Mouse (Mus musculus) c-Kit-negative CD71-positive TER-119-positive erythroid progenitor cells, embryonic 14.5 days (primary cell): ENCODE data around the gene Dnajb7.

ENCODE experiments used
- DNase-seq: peaks from one replicate; pipeline ENCODE4 v3.0.0-alpha.2; 2013; ENCODE audit warnings: low read depth, low spot score

Dnajb7 gene

GRCm38 (mm10) chr15:81365246-81365645 lies 42.9 kb downstream of the Dnajb7 start:
- no peak for DNase-seq

DNA sequence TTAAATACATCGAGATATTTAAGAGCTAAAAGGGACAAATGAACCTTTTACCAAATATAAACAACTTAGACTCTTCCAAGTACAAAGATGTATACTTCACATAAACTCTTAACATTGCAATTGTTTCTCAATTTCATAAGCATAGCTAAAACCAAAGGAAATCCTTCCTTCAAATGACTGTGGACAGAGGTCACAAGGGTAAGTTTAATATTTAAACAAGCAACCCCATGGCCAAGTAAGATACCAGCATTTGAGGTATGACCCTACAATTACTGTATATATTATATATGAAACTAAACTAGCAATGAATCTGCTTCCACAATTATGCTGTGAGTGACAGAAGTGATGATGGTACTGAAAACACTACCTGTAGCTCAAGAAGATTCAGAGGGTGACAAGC lies 43.8 kb downstream of the Dnajb7 start:
- DNase-seq: no peak

DNA sequence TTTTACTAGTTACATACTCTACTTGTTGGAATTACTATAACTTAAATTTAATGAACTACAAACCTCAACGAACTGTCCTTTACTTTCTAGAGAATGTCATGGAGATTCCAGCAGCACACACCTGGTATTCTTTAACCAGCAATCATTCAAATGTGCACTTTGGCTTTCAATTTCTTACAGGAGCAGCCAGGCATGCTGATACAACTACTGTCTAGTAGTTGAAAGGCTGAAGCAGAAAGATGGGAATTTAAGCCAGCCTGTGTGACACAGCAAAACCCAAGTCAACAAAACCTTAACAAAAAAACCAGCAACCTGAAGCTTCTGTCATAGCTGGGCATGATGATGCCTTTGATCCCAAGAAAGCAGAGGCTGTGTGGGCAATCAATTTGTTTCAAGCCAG lies 45.6 kb downstream of the Dnajb7 start:
- DNase-seq: no peak

GRCm38 (mm10) chr15:81361417-81362015 lies 46.6 kb downstream of the Dnajb7 start:
- peak; percentile 11 for DNase-seq

DNA sequence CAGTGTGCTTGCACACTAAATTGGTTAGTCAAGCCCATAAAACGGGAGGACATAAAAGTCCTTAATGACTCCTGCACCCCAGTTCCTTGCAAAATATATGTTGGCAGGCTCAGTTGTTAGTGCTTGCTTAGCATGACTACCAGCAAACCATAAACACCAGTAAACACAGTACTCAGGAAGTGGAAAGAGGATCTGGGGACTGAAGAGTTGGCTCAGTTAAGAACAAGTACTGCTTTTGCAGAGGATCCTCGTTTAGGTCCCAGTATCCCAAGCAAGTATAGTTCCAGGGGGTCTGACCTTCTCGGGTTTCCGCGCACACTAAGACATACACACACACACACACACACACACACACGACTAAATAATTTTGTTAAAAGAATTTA lies 47.1 kb downstream of the Dnajb7 start:
- DNase-seq: no peak

GRCm38 (mm10) chr15:81360345-81361021 lies 47.6 kb downstream of the Dnajb7 start, which contains the start of gene Slc25a17:
Gene Slc25a17, minus strand, starts transcription at chr15:81360812.
- DNase-seq: peak; percentile 95

DNA sequence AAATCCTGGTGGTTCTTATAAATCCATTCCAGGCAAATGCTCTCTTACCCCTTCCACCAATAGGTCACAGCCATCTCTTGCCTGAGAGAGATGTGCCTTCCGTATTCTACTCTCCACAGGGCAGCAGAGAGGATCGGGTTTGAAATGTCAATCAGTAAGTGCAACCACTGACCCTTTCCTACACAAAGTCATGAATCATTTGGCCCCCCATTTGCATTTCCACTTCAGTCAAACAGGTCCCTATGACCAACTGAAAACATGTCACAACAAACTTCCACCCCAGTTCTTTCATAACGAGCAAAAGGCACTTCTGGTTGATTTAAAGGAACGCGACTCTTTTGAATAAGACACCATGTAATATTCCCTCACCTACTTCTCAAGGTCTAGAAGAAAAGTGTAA lies 48.7 kb downstream of the Dnajb7 start:
- DNase-seq: no peak

- DNase-seq: no peak
Measured at GRCm38 (mm10) chr15:81358943-81359342, 49.2 kb downstream of the Dnajb7 start.

DNA sequence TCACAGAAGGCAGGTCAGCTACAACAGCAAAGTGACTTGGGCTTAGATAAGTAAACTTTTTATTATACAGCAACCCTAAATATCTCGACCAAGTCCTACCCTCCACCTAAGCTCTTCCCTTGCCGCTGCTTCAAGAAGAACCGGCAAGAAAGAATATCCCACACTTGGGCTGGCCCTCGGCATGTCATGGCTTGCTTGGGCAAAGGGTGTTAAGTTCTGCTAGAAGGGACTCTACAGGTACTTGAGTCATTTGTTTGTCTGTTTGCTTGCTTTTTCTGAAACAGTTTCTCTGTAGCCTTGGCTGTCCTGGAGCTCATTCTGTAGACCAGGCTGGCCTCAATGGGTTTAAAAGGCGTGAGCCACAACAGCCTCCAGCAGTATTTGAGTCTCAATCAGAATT lies 51.2 kb downstream of the Dnajb7 start:
- no peak for DNase-seq
